Comparison of ENCODE assay signal across 8 mouse cellular contexts in the genomic region with DNA sequence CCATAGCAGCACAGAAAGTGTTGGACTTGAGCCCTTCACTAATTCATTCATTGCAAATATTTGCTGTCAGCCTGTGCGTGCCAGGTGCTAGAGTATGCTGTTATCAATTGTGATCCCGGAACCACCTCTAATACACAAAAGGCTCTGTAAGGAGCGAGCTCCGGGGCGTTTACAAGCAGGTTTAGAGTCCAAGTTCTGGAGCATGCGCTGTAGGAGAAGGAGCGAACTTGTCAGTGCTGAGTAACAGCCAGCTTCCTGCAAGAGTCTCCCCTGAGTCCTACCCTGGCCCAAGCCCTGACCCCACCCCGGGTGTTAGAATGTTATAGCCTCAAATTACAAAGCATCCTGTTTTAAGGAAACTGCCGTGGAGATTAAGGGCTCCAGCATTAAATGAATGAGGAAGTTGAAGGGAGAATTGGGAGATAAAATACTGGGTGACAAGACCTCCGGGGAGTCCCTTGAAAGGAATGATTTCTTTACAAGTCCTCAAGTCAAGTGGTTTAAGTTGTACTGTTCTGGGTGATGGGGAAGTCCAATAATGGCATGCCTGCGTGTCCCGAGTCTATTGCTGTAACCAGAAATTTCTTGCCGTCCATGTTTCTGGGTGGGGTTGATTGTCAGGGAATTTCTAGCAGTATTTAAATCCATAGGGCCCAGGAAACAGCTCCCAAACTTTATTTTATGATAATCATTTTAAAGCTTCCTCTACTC. TPM values are rescaled to one million over a fixed set of nuclear protein-coding genes. Genes with fewer than 3 reads are reported as not detected.
A peak's percentile ranks its signal among the peaks of the same experiment; 100 is the strongest.
DNase-seq lines count a peak whose midpoint lies in the region; ATAC-seq and TF ChIP-seq lines count a peak whose summit lies in the region.

No protein-coding gene starts in this region.

- peaks cover 14% of the 10 kb centered on the region for H3K27me3 ChIP-seq in CH12.LX (replicated peaks)
- no peaks in the 10 kb centered on the region for H3K27me3 ChIP-seq in intestine, embryonic 15.5 days (replicated peaks)
- H3K27me3 ChIP-seq in liver, embryonic 14.5 days (ENCODE audit: control insufficient read depth, insufficient read depth, low read length), result no peaks in the 10 kb centered on the region

- no peak for TF ChIP-seq POLR2A in CH12.LX (IDR thresholded peaks at IDR 0.05; ENCODE audit: low read depth, low read length)
- no peak for TF ChIP-seq POLR2A in embryonic fibroblast, embryonic 13.5 days (IDR thresholded peaks at IDR 0.05; ENCODE audit: low read depth, low read length)

- dilution Hi-C loops in CH12.LX (cut with MboI; ENCODE audit: extremely low pct_ligation_motif_present, extremely low pct_unique_long_range_greater_than_20kb, low sequenced_read_pairs), result no loop called here

- no peak for TF ChIP-seq RAD21 in CH12.LX (IDR thresholded peaks at IDR 0.05; ENCODE audit: low read depth, low read length)

- H3K9ac ChIP-seq in CH12.LX (ENCODE audit: insufficient read depth, low read depth), result no peak overlapping the region
- H3K9ac ChIP-seq in intestine, embryonic 15.5 days, result no peak overlapping the region; the same call in 1 of the 2 replicates
- H3K9ac ChIP-seq in liver, embryonic 14.5 days (replicated peaks), result no peak overlapping the region

- H3K4me2 ChIP-seq in CH12.LX (ENCODE audit: insufficient read depth, low read depth, poor library complexity, severe bottlenecking), result no peak overlapping the region
- H3K4me2 ChIP-seq in intestine, embryonic 15.5 days (replicated peaks), result peak overlapping the region; percentile 27; the same call in 1 of the 2 replicates
- peak overlapping the region; percentile 24 for H3K4me2 ChIP-seq in liver, embryonic 14.5 days (ENCODE audit: low read depth)

- H3K4me1 ChIP-seq in CH12.LX (ENCODE audit: control insufficient read depth in 1 of 2, insufficient read depth in 2 of 2), result peaks cover 3 to 34% of the 10 kb centered on the region in 2 experiments
- peaks cover 9% of the 10 kb centered on the region for H3K4me1 ChIP-seq in embryonic fibroblast, embryonic 13.5 days (ENCODE audit: control insufficient read depth, insufficient read depth, low read length)
- peaks cover 27% of the 10 kb centered on the region; the same call in 1 of the 2 replicates for H3K4me1 ChIP-seq in intestine, embryonic 15.5 days (replicated peaks)
- peaks cover 0 to 15% of the 10 kb centered on the region in 2 experiments; a peak in 1 of 4 replicates for H3K4me1 ChIP-seq in liver, embryonic 14.5 days (replicated peaks; ENCODE audit: control insufficient read depth in 2 of 2, insufficient read depth in 2 of 2, low read length in 1 of 2)

- no peak overlapping the region for H3K4me3 ChIP-seq in CH12.LX (replicated peaks in 1 of 3; ENCODE audit: low read depth in 2 of 3, low read length in 2 of 3, poor library complexity in 1 of 3)
- no peak overlapping the region for H3K4me3 ChIP-seq in embryonic fibroblast, embryonic 13.5 days (ENCODE audit: insufficient read depth, low read length)
- no peak overlapping the region for H3K4me3 ChIP-seq in intestine, embryonic 15.5 days (replicated peaks)
- no peak overlapping the region for H3K4me3 ChIP-seq in liver, embryonic 14.5 days (ENCODE audit: insufficient read depth in 1 of 2, low read depth in 2 of 2, low read length in 2 of 2)

- H3K9me3 ChIP-seq in CH12.LX (replicated peaks; ENCODE audit: low read length), result no peaks in the 10 kb centered on the region
- H3K9me3 ChIP-seq in intestine, embryonic 15.5 days, result no peaks in the 10 kb centered on the region
- H3K9me3 ChIP-seq in liver, embryonic 14.5 days (ENCODE audit: control insufficient read depth, low read length), result no peaks in the 10 kb centered on the region

- no peak for DNase-seq in CH12.LX (ENCODE audit: extremely low read depth)
- DNase-seq in liver, embryonic 14.5 days (ENCODE audit: low read depth in 3 of 3, low spot score in 3 of 3), result no peak
- peak; percentile 81 for DNase-seq in yolk sac, embryonic 10.5 days (ENCODE audit: low spot score)
- DNase-seq in spleen, postnatal 36 days (ENCODE audit: low spot score in 2 of 2), result no peak
- no peak for DNase-seq in thymus, postnatal 0 days (ENCODE audit: low spot score)
- no peak for DNase-seq in right cerebral cortex, postnatal 36 days (ENCODE audit: low spot score in 2 of 2)

- H3K27ac ChIP-seq in CH12.LX (ENCODE audit: insufficient read depth, low read depth), result no peak overlapping the region
- peak overlapping the region; percentile 19; the same call in 1 of the 2 replicates for H3K27ac ChIP-seq in embryonic fibroblast, embryonic 13.5 days (ENCODE audit: insufficient read depth, low read length)
- H3K27ac ChIP-seq in intestine, embryonic 15.5 days, result peak overlapping the region; percentile 80
- H3K27ac ChIP-seq in liver, embryonic 14.5 days, result no peak overlapping the region

- no peaks in the 10 kb centered on the region for H3K36me3 ChIP-seq in CH12.LX (replicated peaks in 1 of 2; ENCODE audit: control insufficient read depth in 1 of 2, insufficient read depth in 1 of 2, low read length in 1 of 2)
- no peaks in the 10 kb centered on the region for H3K36me3 ChIP-seq in intestine, embryonic 15.5 days
- no peaks in the 10 kb centered on the region for H3K36me3 ChIP-seq in liver, embryonic 14.5 days (replicated peaks; ENCODE audit: control insufficient read depth, insufficient read depth, low read depth)

- WGBS in intestine, embryonic 15.5 days, result 21% methylated on average over 13 of the region's 13 CpGs
- 25% methylated on average over 13 of the region's 13 CpGs for WGBS in liver, embryonic 14.5 days (ENCODE audit: insufficient replicate concordance)

- ATAC-seq in intestine, embryonic 15.5 days, result peak; percentile 90
- no peak for ATAC-seq in liver, embryonic 14.5 days (ENCODE audit: insufficient read depth)

- no peak for TF ChIP-seq EP300 in CH12.LX (IDR thresholded peaks at IDR 0.05; ENCODE audit: low read length)
- no peak for TF ChIP-seq EP300 in liver, embryonic 14.5 days (IDR thresholded peaks at IDR 0.05; ENCODE audit: low read depth)

- no peaks in the 10 kb centered on the region for H3K79me2 ChIP-seq in CH12.LX (replicated peaks; ENCODE audit: control insufficient read depth, extremely low read depth, insufficient read depth, poor library complexity, severe bottlenecking)

- in situ Hi-C loops in CH12.LX (cut with MboI; ENCODE audit: low pct_ligation_motif_present, low pct_unique_long_range_greater_than_20kb, low sequenced_read_pairs), result no loop called here

- no peak for TF ChIP-seq CTCF in CH12.LX (conservative IDR thresholded peaks at IDR 0.05 in 1 of 2, IDR thresholded peaks at IDR 0.05 in 1 of 2; ENCODE audit: low read depth in 2 of 2, low read length in 2 of 2)
- no peak for TF ChIP-seq CTCF in embryonic fibroblast, embryonic 13.5 days (IDR thresholded peaks at IDR 0.05; ENCODE audit: borderline replicate concordance, insufficient read depth, low read length)
- TF ChIP-seq CTCF in liver, embryonic 14.5 days (IDR thresholded peaks at IDR 0.05; ENCODE audit: low read depth), result no peak

TF ChIP-seq in CH12.LX, 34 proteins besides CTCF, POLR2A, EP300 and RAD21:
- TF ChIP-seq MAX (IDR thresholded peaks at IDR 0.05; ENCODE audit: low read length) (no peak), NRF1 (IDR thresholded peaks at IDR 0.05; ENCODE audit: low read depth, low read length) (peak; percentile 52), RCOR1 (conservative IDR thresholded peaks at IDR 0.05; ENCODE audit: low read depth, low read length) (no peak), IRF4 (IDR thresholded peaks at IDR 0.05; ENCODE audit: low read depth, low read length) (no peak), MXI1 (IDR thresholded peaks at IDR 0.05; ENCODE audit: low read depth, low read length) (no peak)

RNA-seq across cellular contexts. Expression of gene Tdrd7, which starts 0.8 kb away (rescaled TPM):
- total RNA-seq in CH12.LX (2012; rRNA removed) (0.67 and 1.6 TPM in 2 replicates), CH12.LX (2014; rRNA removed) (2.1 and 2.7 TPM in 2 replicates)
- polyA plus RNA-seq in CH12.LX (2012; ENCODE audit: insufficient read length, low read depth), result 2.1 and 2.9 TPM in 2 replicates
- 22.0 and 25.6 TPM in 2 replicates for polyA plus RNA-seq in embryonic fibroblast, embryonic 13.5 days (2011; ENCODE audit: insufficient read length, low read depth, missing spikeins)
- polyA plus RNA-seq in intestine, embryonic 15.5 days (2015; fragmentation: Nextera tagmentation; extraction: Ambion mirVana), result 27.1 and 29.0 TPM in 2 replicates
- 3.1 and 5.0 TPM in 2 replicates for polyA plus RNA-seq in liver, embryonic 14.5 days (2012; rRNA removed)
- polyA plus RNA-seq in liver, embryonic 14.5 days (2014; fragmentation: Nextera tagmentation; extraction: Ambion mirVana), result 7.6 and 7.9 TPM in 2 replicates
- 8.8 and 9.2 TPM in 2 replicates for polyA plus RNA-seq in thymus, postnatal 0 days (2015; fragmentation: Nextera tagmentation; extraction: Ambion mirVana)

Comparison
In these comparisons a context has a peak if more than half of its experiments do, and no peak if none do; other contexts are left out.
1. H3K27ac ChIP-seq: peak in embryonic fibroblast, embryonic 13.5 days (single experiment) and intestine, embryonic 15.5 days (single experiment); none in CH12.LX (single experiment) and liver, embryonic 14.5 days (single experiment).